Mouse (Mus musculus): ENCODE measurements around the gene Xpo6. TPM values are rescaled to one million over a fixed set of nuclear protein-coding genes. Genes with fewer than 3 reads are reported as not detected.

The Xpo6 gene
- polyA plus RNA-seq, 1 experiment from 2014 or later: 20.8 TPM

DNA sequence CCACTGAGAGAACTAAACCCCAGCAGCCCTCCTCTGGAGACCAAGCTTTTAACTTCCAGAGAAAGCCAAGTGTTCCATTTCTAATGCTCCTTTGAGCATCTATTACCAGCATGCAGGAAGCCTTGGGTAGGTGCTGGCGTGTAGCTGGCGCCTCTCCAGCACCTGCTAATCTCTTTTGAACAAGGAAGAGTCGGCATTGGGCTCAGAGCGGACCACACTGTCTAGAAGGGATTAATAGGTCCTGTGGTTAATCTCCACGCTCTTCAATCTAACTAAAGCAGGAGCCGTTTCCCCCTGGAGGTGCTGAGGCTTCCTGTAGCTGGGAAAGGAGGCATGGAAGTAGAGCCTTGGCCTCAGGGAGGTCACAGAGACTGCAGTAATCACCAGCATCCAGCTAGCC is 145.7 kb downstream of the Xpo6 start:
- Histone ChIP-seq H3K9ac (replicated peaks; ENCODE audit: low read depth) (no peak overlapping the region), H3K4me1 (ENCODE audit: insufficient read depth, low read depth, low read length) (no peaks in the 10 kb centered on the region), H3K27ac (ENCODE audit: low read length) (no peak overlapping the region), H3K4me2 (replicated peaks; ENCODE audit: low read depth, low read length) (no peak overlapping the region), H3K27me3 (replicated peaks; ENCODE audit: insufficient read depth, low read length) (no peaks in the 10 kb centered on the region), H3K36me3 (ENCODE audit: insufficient read depth, low read length) (no peaks in the 10 kb centered on the region), H3K9me3 (ENCODE audit: low read length) (no peaks in the 10 kb centered on the region), H3K4me3 (ENCODE audit: low read depth, low read length) (no peak overlapping the region)
- no peak for ATAC-seq
- TF ChIP-seq EP300 (IDR thresholded peaks at IDR 0.05) (no peak), CTCF (IDR thresholded peaks at IDR 0.05) (no peak)
- no peak for DNase-seq (ENCODE audit: low spot score)
- WGBS: 58% methylated on average over 6 of the region's 6 CpGs

DNA sequence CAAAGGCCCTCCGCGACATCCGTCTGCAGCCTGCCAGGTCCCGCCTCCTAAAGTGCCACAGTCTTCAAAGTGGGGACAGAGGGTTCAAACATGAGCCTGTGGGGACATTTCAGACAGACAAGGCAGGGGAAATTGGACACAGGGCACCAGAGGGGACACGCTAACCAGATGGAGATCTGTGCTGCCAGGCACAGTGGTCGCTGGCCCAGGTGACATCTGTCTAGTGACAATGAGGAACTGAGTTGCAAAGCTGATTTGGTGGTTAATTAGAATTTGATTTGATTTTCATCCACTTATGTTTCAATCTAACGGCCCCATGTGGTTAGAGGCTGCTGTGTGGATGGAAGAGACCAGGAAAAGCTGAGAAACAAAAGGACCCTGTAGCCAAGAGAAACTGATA is 146.7 kb downstream of the Xpo6 start:
- Histone ChIP-seq H3K9me3 (ENCODE audit: low read length) (no peaks in the 10 kb centered on the region), H3K27me3 (replicated peaks; ENCODE audit: insufficient read depth, low read length) (no peaks in the 10 kb centered on the region), H3K27ac (ENCODE audit: low read length) (no peak overlapping the region), H3K4me1 (ENCODE audit: insufficient read depth, low read depth, low read length) (no peaks in the 10 kb centered on the region), H3K36me3 (ENCODE audit: insufficient read depth, low read length) (no peaks in the 10 kb centered on the region), H3K4me3 (ENCODE audit: low read depth, low read length) (no peak overlapping the region), H3K4me2 (replicated peaks; ENCODE audit: low read depth, low read length) (no peak overlapping the region), H3K9ac (replicated peaks; ENCODE audit: low read depth) (no peak overlapping the region)
- ATAC-seq: no peak
- no peak for DNase-seq (ENCODE audit: low spot score)
- 67% methylated on average over 7 of the region's 7 CpGs for WGBS
- no peak for TF ChIP-seq EP300 (IDR thresholded peaks at IDR 0.05)

DNA sequence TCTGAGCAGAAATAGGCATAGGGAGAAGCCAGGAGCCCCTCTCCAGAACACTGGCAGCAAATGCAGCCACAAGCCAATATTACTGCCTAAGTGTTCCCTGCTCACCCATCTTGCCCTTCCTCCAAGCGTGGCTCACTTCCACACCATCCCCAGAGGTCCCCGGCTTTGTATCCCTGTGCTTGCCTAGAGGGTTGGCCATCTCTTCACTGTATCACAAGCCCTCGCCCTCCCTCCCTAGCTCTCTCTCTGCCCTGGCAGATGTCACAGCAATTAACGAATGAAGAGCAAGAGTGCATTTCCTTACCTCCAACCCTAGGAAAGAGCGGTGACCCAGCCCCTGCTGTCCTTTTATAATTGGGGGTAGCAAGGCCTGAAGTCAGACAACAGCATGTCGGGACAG is 148.4 kb downstream of the Xpo6 start:
- H3K27ac ChIP-seq (ENCODE audit: low read length): no peak overlapping the region
- H3K36me3 ChIP-seq (ENCODE audit: insufficient read depth, low read length): no peaks in the 10 kb centered on the region
- no peaks in the 10 kb centered on the region for H3K4me1 ChIP-seq (ENCODE audit: insufficient read depth, low read depth, low read length)
- DNase-seq (ENCODE audit: low spot score) (no peak), ATAC-seq (no peak)
- WGBS: 56% methylated on average over 6 of the region's 6 CpGs
- TF ChIP-seq EP300 (IDR thresholded peaks at IDR 0.05) (no peak), CTCF (IDR thresholded peaks at IDR 0.05) (no peak)
- H3K4me3 ChIP-seq (ENCODE audit: low read depth, low read length): no peak overlapping the region
- H3K9ac ChIP-seq (replicated peaks; ENCODE audit: low read depth): no peak overlapping the region
- H3K4me2 ChIP-seq (replicated peaks; ENCODE audit: low read depth, low read length): no peak overlapping the region
- H3K27me3 ChIP-seq (replicated peaks; ENCODE audit: insufficient read depth, low read length): no peaks in the 10 kb centered on the region
- H3K9me3 ChIP-seq (ENCODE audit: low read length): no peaks in the 10 kb centered on the region

Other genes with a start within 250 kb of the Xpo6 start
- 0.66 and 0.68 TPM in 2 replicates for gene Gsg1l, start 118.1 kb downstream of the Xpo6 start, polyA plus RNA-seq (2015; fragmentation: Nextera tagmentation; extraction: Ambion mirVana)
- 5.5 and 5.7 TPM in 2 replicates for gene Sbk1, start 72.1 kb upstream of the Xpo6 start, polyA plus RNA-seq (2015; fragmentation: Nextera tagmentation; extraction: Ambion mirVana)
- gene Lat, start 169.1 kb upstream of the Xpo6 start, polyA plus RNA-seq (2015; fragmentation: Nextera tagmentation; extraction: Ambion mirVana): 1.6 and 1.7 TPM in 2 replicates
- 50.3 and 53.7 TPM in 2 replicates for gene Spns1, start 176.9 kb upstream of the Xpo6 start, polyA plus RNA-seq (2015; fragmentation: Nextera tagmentation; extraction: Ambion mirVana)
- gene Nfatc2ip, start 196.2 kb upstream of the Xpo6 start, polyA plus RNA-seq (2015; fragmentation: Nextera tagmentation; extraction: Ambion mirVana): 1.5 and 2.0 TPM in 2 replicates
- gene Cd19, start 214.4 kb upstream of the Xpo6 start, polyA plus RNA-seq (2015; fragmentation: Nextera tagmentation; extraction: Ambion mirVana): 0.57 and 1.4 TPM in 2 replicates
- 27.3 and 28.3 TPM in 2 replicates for gene Rabep2, start 228.3 kb upstream of the Xpo6 start, polyA plus RNA-seq (2015; fragmentation: Nextera tagmentation; extraction: Ambion mirVana)

Measured in lung, postnatal 0 days (tissue).